Mouse (Mus musculus) spleen, adult 2 months (tissue): ENCODE measurements around the gene Fastk. TPM values are rescaled to one million over a fixed set of nuclear protein-coding genes. Genes with fewer than 3 reads are reported as not detected.
A peak's percentile ranks its signal among the peaks of the same experiment; 100 is the strongest.

Experiments used
- DNase-seq, 2 experiments: peaks; one replicate each; pipeline versions ENCODE4 v3.0.0 to v3.0.0-alpha.2; 2012 to 2021; ENCODE audit warnings: low spot score in 2 of 2, low read depth in 1 of 2
- H3K27ac ChIP-seq: fragments of 200-500 bp; 2 replicates; pipeline ENCODE4 v1.5.1; 2012; ENCODE audit warnings: low read length, inconsistent platforms; ENCODE audit not compliant: insufficient read depth
- H3K27me3 ChIP-seq: fragments of 200-500 bp; 2 replicates; pipeline ENCODE4 v1.6.1; 2012; ENCODE audit warnings: mild to moderate bottlenecking, moderate library complexity, low read length, inconsistent platforms; ENCODE audit not compliant: control insufficient read depth, insufficient read depth
- H3K36me3 ChIP-seq: fragments of 200-500 bp; 2 replicates; pipeline ENCODE4 v1.6.1; 2012; ENCODE audit warnings: mild to moderate bottlenecking, low read length, inconsistent platforms; ENCODE audit not compliant: control insufficient read depth, insufficient read depth
- H3K4me1 ChIP-seq: fragments of 200-500 bp; 2 replicates; pipeline ENCODE4 v1.6.1; 2011; ENCODE audit warnings: inconsistent platforms; ENCODE audit not compliant: control insufficient read depth, insufficient read depth, insufficient read length
- H3K4me3 ChIP-seq: fragments of 200-500 bp; 2 replicates; pipeline ENCODE4 v1.5.1; 2011; ENCODE audit warnings: mild to moderate bottlenecking, inconsistent platforms; ENCODE audit not compliant: insufficient read depth, insufficient read length; ENCODE audit errors: extremely low read depth
- CTCF ChIP-seq: fragments of 200-500 bp; IDR thresholded peaks from 2 replicates; pipeline ENCODE4 v1.5.1; 2011; ENCODE audit warnings: mild to moderate bottlenecking, inconsistent platforms; ENCODE audit not compliant: insufficient read depth, insufficient read length, insufficient replicate concordance; ENCODE audit errors: extremely low read depth
- POLR2A ChIP-seq: fragments of 200-500 bp; IDR thresholded peaks from 2 replicates; pipeline ENCODE4 v1.6.1; 2011; ENCODE audit warnings: low read depth, low read length, inconsistent platforms
- WGBS: fragments of 180-500 bp; shearing (Covaris S2); methylation state at CpG from one replicate; pipeline ENCODE4 v1.1.7; 2018; 5-methylcytosine and 5-hydroxymethylcytosine counted together
- polyA plus RNA-seq: library from polyadenylated mRNA; depleted of rRNA; stranded (reverse); fragments of >200 nt; gene quantifications from 2 replicates; pipeline ENCODE4 v1.2.3, GENCODE M21; 2012

Fastk gene
- polyA plus RNA-seq, 1 experiment: 170 TPM

DNA sequence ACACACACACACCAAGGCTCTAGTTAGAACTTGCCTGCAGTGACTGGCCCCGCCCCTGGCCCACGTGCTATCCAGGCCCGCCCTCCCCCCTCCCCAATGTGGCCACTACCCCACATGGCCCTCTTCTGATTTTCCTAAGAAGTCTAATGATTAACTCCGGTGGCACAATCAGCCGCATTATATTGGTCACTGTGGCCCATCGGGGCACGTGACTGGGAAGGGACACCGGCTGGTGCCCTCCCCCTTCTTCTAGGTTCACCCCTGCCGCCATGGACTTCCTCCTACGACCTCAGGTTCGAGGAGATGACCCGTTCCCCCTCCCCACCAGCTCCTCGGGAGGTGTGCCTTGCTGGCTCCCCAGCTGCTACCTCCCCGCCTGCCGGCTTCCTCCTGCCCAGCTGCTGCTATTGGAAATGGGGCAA, 17.1 kb downstream of the Fastk start:
- DNase-seq: no peak
- WGBS: 72% methylated on average over 15 of the region's 15 CpGs
- no peaks in the 10 kb centered on the region for H3K27me3 ChIP-seq
- H3K36me3 ChIP-seq: peaks cover 35% of the 10 kb centered on the region
- H3K4me1 ChIP-seq: peaks cover 10% of the 10 kb centered on the region; the same call in 1 of the 2 replicates
- H3K27ac ChIP-seq: no peak overlapping the region
- TF ChIP-seq POLR2A: no peak
- no peak for TF ChIP-seq CTCF
- H3K4me3 ChIP-seq: no peak overlapping the region

DNA sequence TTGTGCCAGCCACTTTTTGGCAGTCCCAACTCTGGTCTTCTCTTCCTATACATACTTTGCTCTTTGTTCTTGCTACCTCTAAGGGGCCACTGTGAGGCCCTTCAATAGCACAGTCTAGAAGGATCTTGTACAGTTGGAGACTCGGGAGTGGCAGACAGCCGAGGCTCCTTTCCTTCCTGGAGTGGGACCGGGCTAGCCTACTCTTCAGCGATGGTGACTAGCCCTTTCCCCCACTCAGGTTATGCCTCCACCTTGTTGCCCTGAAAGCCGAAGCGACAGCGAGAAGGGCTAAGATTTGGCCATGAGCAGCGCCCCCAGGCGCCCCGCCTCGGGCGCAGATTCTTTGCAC, 17.8 kb downstream of the Fastk start:
- Histone ChIP-seq H3K4me1 (peaks cover 10% of the 10 kb centered on the region; the same call in 1 of the 2 replicates), H3K4me3 (no peak overlapping the region), H3K27ac (no peak overlapping the region), H3K27me3 (no peaks in the 10 kb centered on the region), H3K36me3 (peaks cover 28% of the 10 kb centered on the region)
- no peak for DNase-seq
- 83% methylated on average over 12 of the region's 12 CpGs for WGBS
- TF ChIP-seq POLR2A (no peak), CTCF (no peak)

DNA sequence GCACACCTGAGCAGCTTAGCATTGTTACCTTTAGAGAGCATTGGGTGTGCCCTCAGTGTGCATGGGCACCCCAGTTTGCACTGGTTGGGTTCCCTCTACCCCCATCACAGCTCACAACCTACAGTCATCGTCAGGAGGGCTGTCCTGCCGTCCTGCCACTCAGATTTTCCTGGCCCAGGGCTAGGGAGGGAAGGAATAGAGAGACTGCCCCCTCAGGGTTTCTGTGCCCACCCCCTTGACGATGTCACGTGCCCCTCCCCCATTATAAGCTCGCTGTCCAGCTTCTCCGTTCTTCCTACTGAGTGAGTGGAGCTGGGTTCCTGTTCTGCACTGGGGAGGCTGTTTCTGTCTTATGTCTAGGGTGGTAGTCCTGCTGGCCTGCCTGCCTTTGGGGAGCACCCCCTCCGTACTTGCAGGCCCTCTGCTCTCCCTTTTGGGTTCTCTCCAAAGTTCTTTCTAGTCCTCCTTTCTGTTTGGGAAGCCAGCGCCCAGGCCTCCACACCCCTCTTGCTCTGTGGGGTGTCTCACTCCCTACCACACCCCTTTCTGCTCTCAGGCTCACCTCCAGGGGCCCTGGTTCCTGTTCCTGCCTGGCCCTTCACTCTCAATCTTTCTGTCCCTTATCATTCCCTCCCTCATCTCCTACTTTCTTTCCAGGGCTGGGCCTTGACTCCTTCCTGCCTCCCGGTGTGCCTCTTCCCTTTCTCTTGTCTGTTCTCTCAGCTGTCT, 18.4 kb downstream of the Fastk start:
- H3K36me3 ChIP-seq: peaks cover 24% of the 10 kb centered on the region
- no peak overlapping the region for H3K4me3 ChIP-seq
- H3K27me3 ChIP-seq: no peaks in the 10 kb centered on the region
- no peak for DNase-seq
- TF ChIP-seq POLR2A (no peak), CTCF (no peak)
- no peak overlapping the region for H3K27ac ChIP-seq
- 49% methylated on average over 9 of the region's 9 CpGs for WGBS
- H3K4me1 ChIP-seq: peaks cover 10% of the 10 kb centered on the region; the same call in 1 of the 2 replicates

DNA sequence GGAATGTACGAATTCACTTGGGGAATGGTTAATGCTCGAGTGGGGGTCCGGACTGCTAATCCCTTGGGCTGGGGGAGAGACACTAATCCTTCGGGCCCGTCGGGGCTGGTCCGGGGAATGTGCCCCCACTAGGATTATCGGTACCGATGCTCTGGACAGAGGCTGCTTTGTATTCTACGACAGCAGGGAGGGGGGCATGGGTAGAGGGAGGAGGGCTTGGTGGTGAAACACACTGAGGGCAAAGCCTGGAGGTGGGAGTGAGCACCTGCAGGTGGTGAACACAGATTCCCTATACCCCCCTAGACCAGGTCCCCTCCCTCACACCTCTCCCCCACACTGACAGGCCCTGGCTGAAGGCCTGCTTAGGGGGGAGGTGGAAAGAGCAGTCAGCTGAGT, 19.1 kb downstream of the Fastk start:
- H3K4me1 ChIP-seq: peaks cover 10% of the 10 kb centered on the region; the same call in 1 of the 2 replicates
- 19% methylated on average over 10 of the region's 10 CpGs for WGBS
- peak overlapping the region; percentile 88; the same call in 1 of the 2 replicates for H3K4me3 ChIP-seq
- TF ChIP-seq CTCF (no peak), POLR2A (no peak)
- H3K36me3 ChIP-seq: peaks cover 17% of the 10 kb centered on the region
- H3K27me3 ChIP-seq: no peaks in the 10 kb centered on the region
- no peak for DNase-seq
- H3K27ac ChIP-seq: no peak overlapping the region

- peak; percentile 39 to 61 for DNase-seq
- Histone ChIP-seq H3K4me1 (peaks cover 10% of the 10 kb centered on the region; the same call in 1 of the 2 replicates), H3K27me3 (no peaks in the 10 kb centered on the region), H3K36me3 (peaks cover 12% of the 10 kb centered on the region), H3K4me3 (peak overlapping the region; percentile 88), H3K27ac (peak overlapping the region; percentile 74)
- WGBS: 1% methylated on average over 28 of the region's 30 CpGs
- TF ChIP-seq CTCF (no peak), POLR2A (no peak)
These were observed 19.6 kb downstream of the Fastk start for GRCm38 (mm10) chr5:24425421-24426036.

- Histone ChIP-seq H3K4me3 (peak overlapping the region; percentile 88), H3K27ac (peak overlapping the region; percentile 95), H3K4me1 (peaks cover 10% of the 10 kb centered on the region; the same call in 1 of the 2 replicates), H3K27me3 (no peaks in the 10 kb centered on the region), H3K36me3 (peaks cover 9% of the 10 kb centered on the region)
- DNase-seq: peak; percentile 78 to 82
- peak; percentile 9; the same call in 1 of the 2 replicates for TF ChIP-seq POLR2A
- TF ChIP-seq CTCF: no peak
- WGBS: under 1% methylated on average over 58 of the region's 60 CpGs
These were observed 20.2 kb downstream of the Fastk start for GRCm38 (mm10) chr5:24424861-24425411.
